Mouse (Mus musculus): Measurements from ENCODE around the gene Ms4a10. TPM values are rescaled to one million over a fixed set of nuclear protein-coding genes. Genes with fewer than 3 reads are reported as not detected.

The Ms4a10 gene
- polyA plus RNA-seq, 1 experiment from 2014 or later = not detected

Other genes starting within 250 kb of the Ms4a10 start
- gene Cd5, start 235.7 kb downstream of the Ms4a10 start, polyA plus RNA-seq (2016; fragmentation: Nextera tagmentation; extraction: Ambion mirVana) = 0.17 and 0.31 TPM in 2 replicates
- not detected in 2 replicates for gene Cd6, start 144.6 kb downstream of the Ms4a10 start, polyA plus RNA-seq (2016; fragmentation: Nextera tagmentation; extraction: Ambion mirVana)
- 0.26 and 0.51 TPM in 2 replicates for gene Slc15a3, start 134.9 kb downstream of the Ms4a10 start, polyA plus RNA-seq (2016; fragmentation: Nextera tagmentation; extraction: Ambion mirVana)
- gene Tmem132a, start 104.7 kb downstream of the Ms4a10 start, polyA plus RNA-seq (2016; fragmentation: Nextera tagmentation; extraction: Ambion mirVana) = 147 and 151 TPM in 2 replicates
- gene Tmem109, start 92.7 kb downstream of the Ms4a10 start, polyA plus RNA-seq (2016; fragmentation: Nextera tagmentation; extraction: Ambion mirVana) = 46.0 and 46.2 TPM in 2 replicates
- gene Prpf19, start 79.4 kb downstream of the Ms4a10 start, polyA plus RNA-seq (2016; fragmentation: Nextera tagmentation; extraction: Ambion mirVana) = 37.3 and 37.7 TPM in 2 replicates
- not detected in 2 replicates for gene Zp1, start 54.0 kb downstream of the Ms4a10 start, polyA plus RNA-seq (2016; fragmentation: Nextera tagmentation; extraction: Ambion mirVana)
- 0.09 and 0.10 TPM in 2 replicates for gene Ptgdr2, start 37.5 kb downstream of the Ms4a10 start, polyA plus RNA-seq (2016; fragmentation: Nextera tagmentation; extraction: Ambion mirVana)
- gene Ccdc86, start 25.4 kb downstream of the Ms4a10 start, polyA plus RNA-seq (2016; fragmentation: Nextera tagmentation; extraction: Ambion mirVana) = 21.5 and 21.7 TPM in 2 replicates
- not detected in 2 replicates for gene Ms4a15, start 18.6 kb upstream of the Ms4a10 start, polyA plus RNA-seq (2016; fragmentation: Nextera tagmentation; extraction: Ambion mirVana)
- gene Ms4a18, start 43.4 kb upstream of the Ms4a10 start, polyA plus RNA-seq (2016; fragmentation: Nextera tagmentation; extraction: Ambion mirVana) = not detected in 2 replicates
- not detected in 2 replicates for gene Ms4a8a, start 106.4 kb upstream of the Ms4a10 start, polyA plus RNA-seq (2016; fragmentation: Nextera tagmentation; extraction: Ambion mirVana)
- gene 1700017D01Rik, start 156.2 kb upstream of the Ms4a10 start, polyA plus RNA-seq (2016; fragmentation: Nextera tagmentation; extraction: Ambion mirVana) = not detected in 2 replicates
- gene 1700025F22Rik, start 190.7 kb upstream of the Ms4a10 start, polyA plus RNA-seq (2016; fragmentation: Nextera tagmentation; extraction: Ambion mirVana) = not detected in 2 replicates
- not detected in 2 replicates for gene Ms4a13, start 222.1 kb upstream of the Ms4a10 start, polyA plus RNA-seq (2016; fragmentation: Nextera tagmentation; extraction: Ambion mirVana)

Measured in hindbrain, embryonic 12.5 days (tissue).